Mouse (Mus musculus): Measurements from ENCODE around the gene Vmn1r49. TPM values are rescaled to one million over a fixed set of nuclear protein-coding genes. Genes with fewer than 3 reads are reported as not detected.
"Not testable (repeated sequence)": the region's sequence is repeated elsewhere in the genome, so short reads cannot be mapped to it uniquely, and the experiment has no call there.

Vmn1r49 gene
- polyA plus RNA-seq (2014; fragmentation: Nextera tagmentation; extraction: Ambion mirVana) = not detected in 2 replicates

- no peaks in the 10 kb centered on the region for H3K36me3 ChIP-seq (ENCODE audit: insufficient read depth)
- no peak for TF ChIP-seq CTCF (IDR thresholded peaks at IDR 0.05; ENCODE audit: low read depth)
- H3K4me2 ChIP-seq = no peak within 1 kb of the TSS
- H3K9me3 ChIP-seq (ENCODE audit: low read depth, low read length) = no peaks in the 10 kb centered on the region
- no peaks in the 10 kb centered on the region for H3K4me1 ChIP-seq (ENCODE audit: insufficient read depth)
- DNase-seq = no peak
- H3K27ac ChIP-seq (ENCODE audit: low read depth) = no peak within 1 kb of the TSS
- no peak for ATAC-seq (ENCODE audit: insufficient read depth)
- 72% methylated on average over 4 of the region's 4 CpGs for WGBS
- no peak within 1 kb of the TSS for H3K9ac ChIP-seq
- H3K4me3 ChIP-seq (ENCODE audit: low read depth, low read length) = no peak within 1 kb of the TSS
- H3K27me3 ChIP-seq (ENCODE audit: insufficient read depth, low read length) = no peaks in the 10 kb centered on the region
These were observed at the start of gene Vmn1r49 for GRCm38 (mm10) chr6:90078406-90078805. TSS of gene Vmn1r49 (minus strand) at chr6:90078506.

- not testable (repeated sequence) for H3K36me3 ChIP-seq (ENCODE audit: insufficient read depth); H3K4me2 ChIP-seq; H3K9ac ChIP-seq; H3K27ac ChIP-seq (ENCODE audit: low read depth); H3K4me1 ChIP-seq (ENCODE audit: insufficient read depth); H3K4me3 ChIP-seq (ENCODE audit: low read depth, low read length); ATAC-seq (ENCODE audit: insufficient read depth); H3K9me3 ChIP-seq (ENCODE audit: low read depth, low read length); H3K27me3 ChIP-seq (ENCODE audit: insufficient read depth, low read length); DNase-seq
- 82% methylated on average over 1 of the region's 1 CpGs for WGBS
These were observed 44.0 kb upstream of the Vmn1r49 start, which contains the start of gene Vmn1r51 for GRCm38 (mm10) chr6:90122296-90122695. TSS of gene Vmn1r51 (plus strand) at chr6:90122596.

GRCm38 (mm10) chr6:90101130-90101529 lies 22.8 kb upstream of the Vmn1r49 start, which contains the start of gene Vmn1r50:
TSS of gene Vmn1r50 (plus strand) at chr6:90101430.
- Histone ChIP-seq H3K4me2 (no peak within 1 kb of the TSS), H3K27me3 (ENCODE audit: insufficient read depth, low read length) (no peaks in the 10 kb centered on the region), H3K36me3 (ENCODE audit: insufficient read depth) (no peaks in the 10 kb centered on the region), H3K9ac (no peak within 1 kb of the TSS), H3K4me1 (ENCODE audit: insufficient read depth) (no peaks in the 10 kb centered on the region), H3K27ac (ENCODE audit: low read depth) (no peak within 1 kb of the TSS), H3K9me3 (ENCODE audit: low read depth, low read length) (no peaks in the 10 kb centered on the region), H3K4me3 (ENCODE audit: low read depth, low read length) (no peak within 1 kb of the TSS)
- no peak for TF ChIP-seq CTCF (IDR thresholded peaks at IDR 0.05; ENCODE audit: low read depth)
- no peak for DNase-seq
- WGBS = 46% methylated on average over 2 of the region's 2 CpGs
- no peak for ATAC-seq (ENCODE audit: insufficient read depth)

- 82% methylated on average over 2 of the region's 2 CpGs for WGBS
- Histone ChIP-seq H3K27me3 (ENCODE audit: insufficient read depth, low read length) (no peaks in the 10 kb centered on the region), H3K9ac (no peak overlapping the region), H3K4me3 (ENCODE audit: low read depth, low read length) (no peak overlapping the region), H3K4me1 (ENCODE audit: insufficient read depth) (no peaks in the 10 kb centered on the region), H3K27ac (ENCODE audit: low read depth) (no peak overlapping the region), H3K4me2 (no peak overlapping the region), H3K9me3 (ENCODE audit: low read depth, low read length) (no peaks in the 10 kb centered on the region), H3K36me3 (ENCODE audit: insufficient read depth) (no peaks in the 10 kb centered on the region)
- no peak for TF ChIP-seq CTCF (IDR thresholded peaks at IDR 0.05; ENCODE audit: low read depth)
- DNase-seq (no peak), ATAC-seq (ENCODE audit: insufficient read depth) (no peak)
These were observed 22.3 kb upstream of the Vmn1r49 start for GRCm38 (mm10) chr6:90100566-90100965.

GRCm38 (mm10) chr6:90036741-90037140 lies 41.6 kb downstream of the Vmn1r49 start, which contains the start of gene Vmn1r48:
TSS of gene Vmn1r48 (minus strand) at chr6:90036841.
- no CpG with 5 or more reads among the region's 2 CpGs for WGBS
- not testable (repeated sequence) for H3K4me3 ChIP-seq (ENCODE audit: low read depth, low read length); DNase-seq; H3K27ac ChIP-seq (ENCODE audit: low read depth); H3K9ac ChIP-seq; H3K9me3 ChIP-seq (ENCODE audit: low read depth, low read length); ATAC-seq (ENCODE audit: insufficient read depth); H3K4me1 ChIP-seq (ENCODE audit: insufficient read depth); H3K27me3 ChIP-seq (ENCODE audit: insufficient read depth, low read length); H3K4me2 ChIP-seq; H3K36me3 ChIP-seq (ENCODE audit: insufficient read depth)

Other genes starting within 250 kb of the Vmn1r49 start
- not detected in 2 replicates for gene Vmn1r42, start 202.1 kb downstream of the Vmn1r49 start, polyA plus RNA-seq (2014; fragmentation: Nextera tagmentation; extraction: Ambion mirVana)
- gene Vmn1r43, start 202.1 kb downstream of the Vmn1r49 start, polyA plus RNA-seq (2014; fragmentation: Nextera tagmentation; extraction: Ambion mirVana) = not detected in 2 replicates
- gene Vmn1r44, start 194.8 kb downstream of the Vmn1r49 start, polyA plus RNA-seq (2014; fragmentation: Nextera tagmentation; extraction: Ambion mirVana) = not detected in 2 replicates
- gene Vmn1r45, start 137.9 kb downstream of the Vmn1r49 start, polyA plus RNA-seq (2014; fragmentation: Nextera tagmentation; extraction: Ambion mirVana) = not detected in 2 replicates
- gene Vmn1r46, start 109.2 kb downstream of the Vmn1r49 start, polyA plus RNA-seq (2014; fragmentation: Nextera tagmentation; extraction: Ambion mirVana) = not detected in 2 replicates
- not detected in 2 replicates for gene Vmn1r47, start 62.4 kb downstream of the Vmn1r49 start, polyA plus RNA-seq (2014; fragmentation: Nextera tagmentation; extraction: Ambion mirVana)
- not detected in 2 replicates for gene Vmn1r48, start 41.7 kb downstream of the Vmn1r49 start, polyA plus RNA-seq (2014; fragmentation: Nextera tagmentation; extraction: Ambion mirVana)
- gene Vmn1r50, start 22.9 kb upstream of the Vmn1r49 start, polyA plus RNA-seq (2014; fragmentation: Nextera tagmentation; extraction: Ambion mirVana) = not detected in 2 replicates
- gene Vmn1r51, start 44.1 kb upstream of the Vmn1r49 start, polyA plus RNA-seq (2014; fragmentation: Nextera tagmentation; extraction: Ambion mirVana) = not detected in 2 replicates
- gene Vmn1r52, start 96.3 kb upstream of the Vmn1r49 start, polyA plus RNA-seq (2014; fragmentation: Nextera tagmentation; extraction: Ambion mirVana) = not detected in 2 replicates
- not detected in 2 replicates for gene V1ra8, start 124.3 kb upstream of the Vmn1r49 start, polyA plus RNA-seq (2014; fragmentation: Nextera tagmentation; extraction: Ambion mirVana)
- gene Vmn1r53, start 145.9 kb upstream of the Vmn1r49 start, polyA plus RNA-seq (2014; fragmentation: Nextera tagmentation; extraction: Ambion mirVana) = 0.16 TPM in 1 of 2 replicates, not detected in the other
- not detected in 2 replicates for gene Vmn1r54, start 167.8 kb upstream of the Vmn1r49 start, polyA plus RNA-seq (2014; fragmentation: Nextera tagmentation; extraction: Ambion mirVana)
- not detected in 2 replicates for gene BC048671, start 222.7 kb upstream of the Vmn1r49 start, polyA plus RNA-seq (2014; fragmentation: Nextera tagmentation; extraction: Ambion mirVana)
- not detected in 2 replicates for gene Chst13, start 246.7 kb upstream of the Vmn1r49 start, polyA plus RNA-seq (2014; fragmentation: Nextera tagmentation; extraction: Ambion mirVana)